Mouse (Mus musculus) small intestine, adult 2 months (tissue): Measurements from ENCODE around the gene Pkib.

ENCODE experiments used
- CTCF ChIP-seq: fragments of 200-500 bp; IDR thresholded peaks from 2 replicates; pipeline ENCODE4 v1.5.1; 2012; ENCODE audit warnings: low read depth, mild to moderate bottlenecking, control low read depth, inconsistent platforms, low read length, moderate library complexity, mixed read lengths; ENCODE audit not compliant: insufficient replicate concordance, insufficient read length; ENCODE audit errors: extremely low read depth
- POLR2A ChIP-seq: fragments of 200-500 bp; IDR thresholded peaks from 2 replicates; pipeline ENCODE4 v1.6.1; 2012; ENCODE audit warnings: low read depth, mild to moderate bottlenecking, control low read depth, inconsistent platforms, low read length, moderate library complexity

- TF ChIP-seq POLR2A (no peak), CTCF (no peak)
Measured at GRCm38 (mm10) chr10:57731672-57732071, 99.9 kb downstream of the Pkib start.
